Mouse (Mus musculus): Measurements from ENCODE around the gene Exoc3l. TPM values are rescaled to one million over a fixed set of nuclear protein-coding genes. Genes with fewer than 3 reads are reported as not detected.

Exoc3l gene
- polyA plus RNA-seq, 1 experiment from 2014 or later, result 14.2 TPM

MicroRNAs encoded within 50 kb of the gene (microRNA counts, 519-probe panel; counts per million panel counts)
- 2,751 counts per million, percentile 52 among the panel's probes with 10 or more counts for microRNA mmu-miR-328

Small RNA genes within 50 kb of the gene (microRNA-seq; reads per million reads assigned to microRNA genes)
- gene Gm27320 (not detected), gene Mir328 (305 reads per million, percentile 65 among the genes with 10 or more reads in this experiment)

Other genes with a start within 250 kb of the Exoc3l start
- not detected in 2 replicates for gene Ces3a, start 247.5 kb downstream of the Exoc3l start, polyA plus RNA-seq (2015; fragmentation: Nextera tagmentation; extraction: Ambion mirVana)
- not detected in 2 replicates for gene Ces3b, start 212.3 kb downstream of the Exoc3l start, polyA plus RNA-seq (2015; fragmentation: Nextera tagmentation; extraction: Ambion mirVana)
- gene Ces4a, start 164.3 kb downstream of the Exoc3l start, polyA plus RNA-seq (2015; fragmentation: Nextera tagmentation; extraction: Ambion mirVana), result 0.13 TPM in 1 of 2 replicates, not detected in the other
- 28.8 and 29.0 TPM in 2 replicates for gene Cbfb, start 125.4 kb downstream of the Exoc3l start, polyA plus RNA-seq (2015; fragmentation: Nextera tagmentation; extraction: Ambion mirVana)
- gene D230025D16Rik, start 71.0 kb downstream of the Exoc3l start, polyA plus RNA-seq (2015; fragmentation: Nextera tagmentation; extraction: Ambion mirVana), result 28.5 and 29.2 TPM in 2 replicates
- 9.9 TPM in 2 replicates for gene B3gnt9, start 40.9 kb downstream of the Exoc3l start, polyA plus RNA-seq (2015; fragmentation: Nextera tagmentation; extraction: Ambion mirVana)
- gene Tradd, start 31.5 kb downstream of the Exoc3l start, polyA plus RNA-seq (2015; fragmentation: Nextera tagmentation; extraction: Ambion mirVana), result 18.3 and 19.3 TPM in 2 replicates
- 1.3 and 1.6 TPM in 2 replicates for gene Fbxl8, start 31.5 kb downstream of the Exoc3l start, polyA plus RNA-seq (2015; fragmentation: Nextera tagmentation; extraction: Ambion mirVana)
- 0.54 and 0.76 TPM in 2 replicates for gene Hsf4, start 26.3 kb downstream of the Exoc3l start, polyA plus RNA-seq (2015; fragmentation: Nextera tagmentation; extraction: Ambion mirVana)
- gene Nol3, start 20.0 kb downstream of the Exoc3l start, polyA plus RNA-seq (2015; fragmentation: Nextera tagmentation; extraction: Ambion mirVana), result 5.2 and 5.7 TPM in 2 replicates
- 124 and 146 TPM in 2 replicates for gene 4931428F04Rik, start 6.2 kb downstream of the Exoc3l start, polyA plus RNA-seq (2015; fragmentation: Nextera tagmentation; extraction: Ambion mirVana)
- gene E2f4, start 1.6 kb upstream of the Exoc3l start, polyA plus RNA-seq (2015; fragmentation: Nextera tagmentation; extraction: Ambion mirVana), result 44.0 and 51.0 TPM in 2 replicates
- gene Elmo3, start 9.5 kb upstream of the Exoc3l start, polyA plus RNA-seq (2015; fragmentation: Nextera tagmentation; extraction: Ambion mirVana), result 1.3 and 1.5 TPM in 2 replicates
- 0.80 and 0.85 TPM in 2 replicates for gene Lrrc29, start 30.2 kb upstream of the Exoc3l start, polyA plus RNA-seq (2015; fragmentation: Nextera tagmentation; extraction: Ambion mirVana)
- 132 and 143 TPM in 2 replicates for gene Tmem208, start 30.3 kb upstream of the Exoc3l start, polyA plus RNA-seq (2015; fragmentation: Nextera tagmentation; extraction: Ambion mirVana)
- 0.69 and 0.87 TPM in 2 replicates for gene Fhod1, start 51.9 kb upstream of the Exoc3l start, polyA plus RNA-seq (2015; fragmentation: Nextera tagmentation; extraction: Ambion mirVana)
- gene Slc9a5, start 52.7 kb upstream of the Exoc3l start, polyA plus RNA-seq (2015; fragmentation: Nextera tagmentation; extraction: Ambion mirVana), result 11.8 and 13.8 TPM in 2 replicates
- gene Plekhg4, start 77.2 kb upstream of the Exoc3l start, polyA plus RNA-seq (2015; fragmentation: Nextera tagmentation; extraction: Ambion mirVana), result 2.2 and 2.8 TPM in 2 replicates
- not detected in 2 replicates for gene Kctd19, start 117.4 kb upstream of the Exoc3l start, polyA plus RNA-seq (2015; fragmentation: Nextera tagmentation; extraction: Ambion mirVana)
- 0.75 and 1.3 TPM in 2 replicates for gene Lrrc36, start 117.5 kb upstream of the Exoc3l start, polyA plus RNA-seq (2015; fragmentation: Nextera tagmentation; extraction: Ambion mirVana)
- 197 and 207 TPM in 2 replicates for gene Tppp3, start 175.4 kb upstream of the Exoc3l start, polyA plus RNA-seq (2015; fragmentation: Nextera tagmentation; extraction: Ambion mirVana)
- 39.8 and 41.9 TPM in 2 replicates for gene Zdhhc1, start 200.8 kb upstream of the Exoc3l start, polyA plus RNA-seq (2015; fragmentation: Nextera tagmentation; extraction: Ambion mirVana)
- gene Hsd11b2, start 222.7 kb upstream of the Exoc3l start, polyA plus RNA-seq (2015; fragmentation: Nextera tagmentation; extraction: Ambion mirVana), result 7.2 and 9.7 TPM in 2 replicates

All from hindbrain, embryonic 15.5 days (tissue).